Mouse (Mus musculus): ENCODE results near the gene Catsperg1. TPM values are rescaled to one million over a fixed set of nuclear protein-coding genes. Genes with fewer than 3 reads are reported as not detected.
"Not testable (repeated sequence)": the region's sequence is repeated elsewhere in the genome, so short reads cannot be mapped to it uniquely, and the experiment has no call there.

Gene Catsperg1
- 1 to 10 TPM; 1.5 to 3.1 (median 2.1) TPM for total RNA-seq (2022)

DNA sequence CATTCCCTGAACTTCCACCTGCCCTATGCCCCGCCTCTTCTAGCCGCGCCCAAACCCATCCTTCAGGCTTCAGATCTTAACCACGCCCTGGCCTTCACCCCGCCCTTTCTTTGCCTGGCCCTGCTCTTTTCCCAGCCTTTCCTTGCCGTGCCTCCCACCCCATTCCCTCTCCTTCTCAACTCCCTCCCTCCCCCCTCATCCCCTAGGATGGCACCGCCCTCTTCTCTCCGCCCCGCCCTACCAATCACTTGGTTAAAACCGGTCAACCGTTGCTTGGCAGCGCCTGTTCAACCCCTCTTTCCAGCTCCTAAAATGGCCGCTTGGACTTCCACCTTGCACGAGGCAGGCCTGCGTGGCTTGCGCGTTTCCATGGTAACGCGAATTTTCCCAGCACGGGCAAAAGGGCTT, at the start of gene Catsperg1:
Catsperg1 (minus strand) TSS at position 361 of the 408 bp plus-strand sequence.
- peak in 1 of 2 experiments; percentile 15 for DNase-seq (ENCODE audit: low spot score in 2 of 2)

DNA sequence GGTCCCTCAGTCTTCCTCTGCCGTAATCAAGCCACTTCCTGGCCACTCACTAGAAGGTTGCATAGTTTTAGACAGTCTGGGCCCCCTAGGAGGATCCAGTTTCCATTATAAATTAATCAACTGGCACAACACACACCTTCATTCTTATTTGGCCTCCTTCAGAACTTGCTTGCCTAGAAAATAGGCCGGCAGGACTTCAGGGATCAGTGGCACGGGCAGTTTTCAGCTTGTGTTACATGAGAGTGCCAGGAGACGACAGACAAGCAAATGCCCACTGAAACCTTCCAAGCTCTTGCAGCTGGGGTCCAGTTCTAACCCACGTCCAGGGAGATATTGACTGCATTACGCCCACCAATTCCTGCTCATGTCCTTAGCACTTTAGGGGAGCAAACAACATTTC, 48.3 kb upstream of the Catsperg1 start:
- DNase-seq (ENCODE audit: low spot score in 2 of 2): no peak

DNA sequence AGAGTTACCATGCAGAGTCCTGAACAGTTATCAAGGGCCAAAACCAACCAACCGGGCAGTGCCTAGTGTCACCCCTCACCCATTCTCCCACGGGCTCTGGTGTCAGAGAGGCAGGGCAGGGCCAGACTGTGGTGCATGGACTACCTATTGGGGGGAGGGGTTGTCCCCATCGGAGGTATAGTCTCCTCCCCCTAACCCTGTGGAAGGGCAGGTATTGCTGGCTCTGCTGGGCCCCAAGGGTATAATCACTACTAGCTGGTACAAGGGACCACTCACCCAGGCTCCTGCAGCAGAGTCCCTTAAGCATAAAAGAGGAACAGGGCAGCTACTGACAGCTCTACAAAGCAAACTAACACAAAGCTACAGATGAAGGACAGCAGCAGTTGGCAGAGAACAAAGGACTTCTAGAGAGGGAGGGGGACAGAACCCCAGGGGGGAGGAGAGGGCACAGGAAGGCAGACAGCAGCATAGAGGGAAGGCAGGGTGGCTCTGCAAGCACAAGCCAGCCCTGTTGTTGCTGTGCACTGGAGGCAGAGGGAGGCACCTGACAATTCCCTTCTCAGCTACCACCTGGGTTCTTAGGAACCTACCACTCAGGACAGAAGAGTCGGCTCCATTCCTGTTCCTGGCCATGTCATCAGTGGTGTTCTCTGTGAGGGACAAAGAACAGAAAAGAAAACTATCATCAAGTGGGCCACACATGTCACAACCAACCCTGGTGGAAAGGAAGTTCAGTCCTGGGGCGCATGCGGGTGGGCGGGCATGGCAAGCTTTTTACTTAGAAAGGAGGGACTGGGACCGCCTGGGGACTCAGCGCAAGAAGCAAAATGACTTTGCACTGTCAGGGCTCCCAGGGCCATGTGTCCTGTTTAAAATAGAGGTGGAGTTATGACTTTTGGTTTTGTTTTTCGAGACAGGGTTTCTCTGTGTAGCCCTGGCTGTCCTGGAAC, 46.2 kb upstream of the Catsperg1 start:
- no peak for DNase-seq (ENCODE audit: low spot score in 2 of 2)

DNA sequence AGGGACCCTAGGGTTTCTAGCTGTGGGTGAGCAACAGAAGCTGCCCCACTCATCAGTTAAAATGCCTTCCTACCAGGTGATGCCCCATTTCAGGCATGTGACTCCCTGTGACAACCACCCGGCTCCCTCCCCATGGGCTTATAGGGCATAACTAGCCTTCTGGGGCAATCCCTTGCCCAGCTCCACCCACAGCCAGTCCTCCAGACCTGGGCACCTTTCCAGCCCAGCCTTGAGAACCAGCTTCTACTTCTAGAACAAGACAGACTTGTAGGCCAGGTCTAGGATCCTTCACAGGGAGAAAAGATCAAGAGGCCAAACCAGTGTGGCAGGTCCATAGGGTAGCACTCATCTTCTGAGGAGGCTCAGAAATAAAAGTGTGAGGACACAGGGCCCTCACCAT, 43.5 kb upstream of the Catsperg1 start:
- DNase-seq (ENCODE audit: low spot score in 2 of 2): no peak

DNA sequence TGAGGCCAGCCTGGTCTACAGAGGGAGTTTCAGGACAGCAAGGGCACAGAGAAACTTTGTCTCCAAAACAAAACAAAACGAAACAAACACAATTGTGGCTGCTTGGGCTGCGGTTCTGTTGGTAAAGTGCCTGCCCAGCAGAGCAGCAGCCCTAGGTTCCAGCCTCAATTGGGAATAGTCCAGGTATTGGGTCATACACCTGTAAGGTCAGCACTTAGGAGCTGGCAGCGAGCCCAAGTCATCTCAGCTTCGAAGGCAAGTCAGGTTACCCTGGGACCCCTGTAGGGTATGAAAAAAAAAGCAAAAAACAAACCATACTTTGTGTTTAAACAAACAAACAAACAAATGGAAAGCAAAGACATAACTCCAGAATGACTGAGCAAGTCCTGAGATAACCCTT, 42.0 kb upstream of the Catsperg1 start:
- no peak for DNase-seq (ENCODE audit: low spot score in 2 of 2)

- DNase-seq (ENCODE audit: low spot score in 2 of 2): no peak
These were observed 40.0 kb upstream of the Catsperg1 start for GRCm38 (mm10) chr7:29253842-29254241.

DNA sequence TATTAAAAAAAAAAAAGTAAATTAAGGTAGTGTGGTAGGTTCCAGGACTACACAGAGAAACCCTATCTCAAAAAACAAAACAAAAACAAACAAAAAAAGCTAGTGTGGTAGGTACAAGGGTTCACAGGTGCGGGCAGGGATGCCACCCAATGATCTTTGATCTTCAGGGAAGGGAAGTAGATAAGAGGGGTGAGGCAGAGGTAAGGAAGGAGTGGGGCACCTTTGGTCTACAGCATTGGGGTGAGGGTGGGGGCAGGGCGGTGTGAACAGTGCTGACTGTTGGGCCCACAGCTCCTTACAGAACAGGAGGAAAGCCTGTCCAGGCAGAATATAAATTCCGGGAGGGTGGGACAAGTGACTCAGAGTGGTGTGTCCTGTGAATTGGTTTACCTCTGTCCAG, 37.3 kb upstream of the Catsperg1 start:
- DNase-seq (ENCODE audit: low spot score in 2 of 2): no peak

- DNase-seq (ENCODE audit: low spot score in 2 of 2): no peak
These were observed 34.5 kb upstream of the Catsperg1 start, which contains the start of gene 2200002D01Rik for GRCm38 (mm10) chr7:29248261-29248841. Gene 2200002D01Rik (minus strand): TSS chr7:29248466.

DNA sequence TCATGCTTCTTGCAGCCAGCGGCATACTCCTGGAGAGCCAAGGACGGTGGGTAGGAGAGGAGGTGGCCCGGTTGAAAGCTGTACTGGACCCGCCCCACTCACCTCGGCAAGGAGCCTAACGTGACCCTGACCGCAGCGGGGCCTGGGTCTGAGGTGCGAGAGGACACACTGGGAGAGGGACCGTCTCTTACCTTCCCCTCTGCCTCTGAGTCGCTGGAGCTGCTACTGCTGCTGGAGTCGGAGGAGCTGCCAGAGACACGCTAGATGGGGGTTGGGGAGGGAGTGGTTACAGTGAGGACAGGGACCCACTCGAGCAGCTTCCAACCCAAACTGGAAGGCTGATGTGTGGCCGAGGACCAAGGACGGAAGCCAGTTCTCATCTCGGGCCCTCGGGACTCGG, 33.9 kb upstream of the Catsperg1 start:
- no peak for DNase-seq (ENCODE audit: low spot score in 2 of 2)

DNA sequence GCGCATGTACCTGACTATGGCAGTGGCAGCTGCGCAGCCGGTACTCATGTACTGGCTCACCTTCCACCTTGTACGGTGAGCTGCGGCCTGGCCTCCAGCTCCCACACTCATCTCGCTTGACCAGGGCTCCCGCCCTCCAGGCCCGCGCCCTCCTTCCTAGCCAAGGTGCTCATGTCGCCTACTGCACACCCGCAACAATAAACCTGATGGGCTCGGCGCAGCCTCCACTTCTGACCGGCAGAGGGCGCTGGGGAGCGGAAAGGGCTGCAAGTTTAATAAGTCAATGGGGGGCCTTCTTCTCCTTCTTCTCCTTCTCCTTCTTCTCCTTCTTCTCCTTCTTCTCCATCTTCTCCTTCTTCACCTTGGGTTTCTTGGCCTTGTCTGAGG, 33.5 kb upstream of the Catsperg1 start:
- peak; percentile 53 to 69 for DNase-seq (ENCODE audit: low spot score in 2 of 2)

GRCm38 (mm10) chr7:29246619-29247313, 32.9 kb upstream of the Catsperg1 start:
- DNase-seq (ENCODE audit: low spot score in 2 of 2): no peak

GRCm38 (mm10) chr7:29246015-29246414, 32.2 kb upstream of the Catsperg1 start:
- DNase-seq (ENCODE audit: low spot score in 2 of 2): no peak

DNA sequence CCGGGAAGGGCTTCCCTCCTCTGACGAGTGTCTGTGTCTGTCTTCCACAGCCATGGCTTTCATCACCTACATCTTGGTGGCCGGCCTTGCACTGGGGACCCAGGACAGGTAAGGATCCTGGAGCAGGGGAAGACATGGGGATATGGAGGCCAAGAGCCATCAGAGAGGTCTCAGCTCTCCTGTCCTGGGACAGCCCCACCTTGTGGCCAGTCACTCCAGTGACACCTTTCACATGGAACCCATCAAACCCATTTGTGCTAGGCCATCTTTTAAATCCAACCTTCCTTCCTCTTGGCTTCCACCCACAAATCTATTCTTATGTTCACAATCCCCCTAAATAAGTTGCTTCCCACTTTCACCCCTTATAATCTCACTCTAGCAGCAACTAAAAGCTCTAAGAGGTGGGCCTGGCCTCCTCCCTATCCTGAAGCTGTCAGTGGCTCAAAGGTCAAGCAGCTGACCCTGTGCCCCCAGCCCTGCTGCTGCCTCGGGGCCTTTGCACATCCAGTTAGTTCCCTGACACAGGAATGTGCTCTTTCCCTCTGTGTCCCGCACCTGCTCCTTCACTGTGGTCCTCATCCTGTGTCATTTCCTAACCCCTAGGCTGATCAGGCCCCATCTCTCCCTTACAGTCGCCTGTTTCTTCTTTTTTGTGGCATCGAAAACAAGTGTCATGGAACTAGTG, 31.0 kb upstream of the Catsperg1 start:
- no peak for DNase-seq (ENCODE audit: low spot score in 2 of 2)

DNA sequence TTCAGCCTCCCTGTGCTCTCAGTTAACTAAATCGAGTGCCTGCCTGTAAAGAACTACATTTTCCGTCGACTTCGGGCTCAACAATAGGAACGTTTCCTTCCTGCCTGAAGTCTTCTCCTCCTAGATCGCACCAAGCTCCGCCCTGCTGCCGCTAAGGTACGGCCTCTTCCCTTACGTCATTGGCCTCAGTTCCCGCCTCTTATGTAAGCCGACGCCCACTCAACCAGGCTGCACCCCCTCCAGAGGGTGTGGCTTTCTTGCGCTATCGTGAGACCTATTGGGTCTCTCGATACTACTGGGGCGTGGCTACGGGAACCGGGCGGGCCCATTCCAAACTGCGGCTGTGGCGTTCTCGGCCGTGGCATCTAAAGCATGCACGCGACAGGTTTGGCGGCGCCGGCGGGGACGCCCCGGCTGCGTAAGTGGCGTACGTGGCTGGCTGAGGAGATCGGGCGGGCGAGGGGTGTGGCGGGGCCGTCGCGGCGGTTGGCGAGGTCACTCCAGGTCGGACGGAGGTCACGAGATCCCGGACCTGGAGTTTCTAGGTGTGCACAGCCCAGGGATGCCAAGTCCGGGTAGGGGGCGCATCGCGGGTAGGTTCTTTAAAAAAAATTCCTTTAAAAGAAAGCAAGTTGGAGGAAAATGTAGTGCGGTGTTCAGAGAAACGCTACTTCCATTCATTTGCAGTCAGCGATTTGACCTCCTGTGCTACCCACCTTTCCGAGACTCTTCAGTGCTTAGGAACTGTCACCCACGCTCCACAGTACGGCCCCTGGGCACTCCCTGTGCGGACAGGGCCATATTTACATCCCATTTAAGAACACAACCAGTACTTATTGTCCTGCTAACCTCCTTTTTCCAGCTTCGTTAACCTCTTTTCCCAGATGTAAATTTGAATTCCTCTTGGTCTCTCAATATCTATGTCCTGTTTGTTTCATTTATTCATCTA, 24.5 kb upstream of the Catsperg1 start, which contains the start of gene Yif1b:
Yif1b (plus strand) TSS at position 311 of the 949 bp plus-strand sequence.
- peak; percentile 97 to 98 for DNase-seq (ENCODE audit: low spot score in 2 of 2)

DNA sequence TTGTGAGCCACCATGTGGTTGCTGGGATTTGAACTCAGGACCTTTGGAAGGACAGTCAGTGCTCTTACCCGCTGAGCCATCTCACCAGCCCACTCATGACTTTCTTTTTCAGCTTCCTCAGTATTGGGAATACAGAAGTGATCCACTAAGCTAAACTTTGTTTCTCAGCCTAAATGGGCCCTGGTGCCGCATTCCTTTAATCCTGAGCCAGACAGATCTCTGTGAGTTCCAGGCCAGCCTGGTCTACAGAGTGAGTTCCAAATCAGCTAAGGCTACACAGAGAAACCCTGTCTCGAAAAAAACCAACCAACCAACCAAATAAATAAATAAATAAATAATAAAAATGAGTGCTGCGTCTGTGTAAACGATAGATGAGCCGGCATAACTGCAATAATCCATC, 23.8 kb upstream of the Catsperg1 start:
- not testable (repeated sequence) for DNase-seq (ENCODE audit: low spot score in 2 of 2)

DNA sequence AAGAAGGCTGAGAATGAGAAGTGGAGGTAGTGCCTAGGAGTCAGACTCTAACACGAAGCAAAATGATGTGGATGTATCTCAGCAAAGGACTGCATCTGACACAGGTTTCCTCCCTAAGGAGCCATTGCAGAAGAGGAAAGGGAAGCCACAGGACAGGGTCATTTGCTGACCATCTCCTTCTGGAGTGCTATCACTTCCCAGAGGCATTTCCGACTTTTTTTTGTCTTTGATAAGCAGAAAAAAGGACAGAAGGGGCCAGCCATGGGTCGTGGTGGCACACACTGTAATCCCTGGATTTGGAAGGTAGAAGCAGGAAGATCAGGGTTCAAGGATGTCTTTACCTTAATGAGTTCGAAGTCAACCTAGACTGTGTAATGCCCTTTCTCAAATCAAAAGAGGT, 22.8 kb upstream of the Catsperg1 start:
- no peak for DNase-seq (ENCODE audit: low spot score in 2 of 2)

- DNase-seq (ENCODE audit: low spot score in 2 of 2): no peak
These were observed 20.8 kb upstream of the Catsperg1 start for GRCm38 (mm10) chr7:29234661-29235060.

DNA sequence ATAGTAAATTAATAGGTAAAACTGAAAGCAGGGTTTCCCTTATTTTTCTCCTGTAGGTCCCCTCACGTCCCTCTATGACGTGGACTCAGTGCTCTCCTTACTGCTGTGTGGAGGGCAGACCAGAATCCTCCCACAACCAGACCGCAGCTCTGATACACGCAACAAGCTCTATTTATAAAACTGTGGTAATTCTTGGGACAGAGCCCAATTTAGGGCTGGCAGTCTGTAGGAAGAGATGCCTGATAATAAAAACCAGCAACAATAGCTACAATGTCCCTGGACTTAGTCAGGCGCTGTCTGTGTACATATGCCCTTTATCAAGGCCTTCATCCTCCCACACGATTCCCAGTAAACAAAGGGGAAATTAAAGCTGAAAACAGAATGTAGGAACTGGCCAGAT, 19.9 kb upstream of the Catsperg1 start:
- DNase-seq (ENCODE audit: low spot score in 2 of 2): no peak

DNA sequence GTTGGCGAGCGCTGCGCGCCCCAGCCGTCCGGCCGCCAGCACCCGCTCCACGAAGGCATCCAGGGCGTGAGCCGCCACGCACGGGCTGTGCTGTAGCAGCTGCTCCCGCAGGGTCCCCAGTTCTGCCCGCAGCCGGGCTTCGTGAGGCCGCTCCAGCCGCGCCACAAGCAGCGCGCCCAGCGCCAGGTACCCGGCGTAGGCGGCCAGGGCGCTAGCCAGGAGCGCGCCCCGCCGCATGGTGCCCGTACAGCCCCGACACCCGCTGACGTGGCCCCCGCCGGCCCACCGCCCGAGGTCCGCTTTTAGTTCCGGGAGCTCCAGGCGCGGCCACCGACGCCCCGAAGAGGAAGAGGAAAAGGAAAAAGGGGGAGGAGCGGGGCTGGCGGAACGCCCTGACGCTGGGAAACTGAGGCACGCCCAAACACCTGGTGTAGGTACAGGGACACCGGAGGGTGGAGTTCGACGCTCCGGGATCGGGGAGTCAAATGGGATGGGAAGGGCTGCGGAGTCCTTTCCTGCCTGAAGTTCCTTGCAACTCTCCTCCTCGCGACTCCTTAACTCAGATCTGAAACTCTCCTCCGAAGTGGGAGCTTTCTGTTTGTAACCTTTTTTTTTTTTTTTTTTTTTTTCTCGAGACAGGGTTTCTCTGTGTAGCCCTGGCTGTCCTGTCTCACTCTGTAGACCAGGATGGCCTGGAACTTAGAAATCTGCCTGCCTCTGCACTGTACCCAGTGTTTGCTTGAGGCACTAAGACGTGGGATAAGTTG, 18.6 kb upstream of the Catsperg1 start, which contains the start of gene Kcnk6:
Kcnk6 (minus strand) TSS at position 269 of the 767 bp plus-strand sequence.
- DNase-seq (ENCODE audit: low spot score in 2 of 2): no peak

All from layer of hippocampus, adult 8-10 months (tissue).